Mouse (Mus musculus) kidney, embryonic 14.5 days (tissue): ENCODE data around the gene Fgd6. TPM values are rescaled to one million over a fixed set of nuclear protein-coding genes. Genes with fewer than 3 reads are reported as not detected.

Experiments
- ATAC-seq: fragments of 200-750 bp; cut with Nextera tagmentation; 2 replicates; pipeline ENCODE4 v1.8.0; 2017; ENCODE audit warnings: moderate number of reproducible peaks, mild to moderate bottlenecking, moderate TSS enrichment, moderate library complexity; ENCODE audit not compliant: low FRiP score, low TSS enrichment
- H3K27ac ChIP-seq: fragments of 300-500 bp; sonication (generic); 2 replicates; pipeline ENCODE4 v1.5.1; 2014; ENCODE audit warnings: low read depth, mild to moderate bottlenecking, low read length, moderate library complexity, mixed read lengths
- H3K27me3 ChIP-seq: fragments of 300-500 bp; sonication (generic); 2 replicates; pipeline ENCODE4 v1.6.1; 2014; ENCODE audit warnings: mild to moderate bottlenecking, low read length; ENCODE audit not compliant: control insufficient read depth, insufficient read depth
- H3K36me3 ChIP-seq: fragments of 300-500 bp; sonication (generic); 2 replicates; pipeline ENCODE4 v1.6.1; 2014; ENCODE audit warnings: low read length, mixed read lengths; ENCODE audit not compliant: control insufficient read depth, insufficient read depth
- H3K4me1 ChIP-seq: fragments of 300-500 bp; sonication (generic); 2 replicates; pipeline ENCODE4 v1.6.1; 2014; ENCODE audit warnings: low read length, mixed read lengths; ENCODE audit not compliant: control insufficient read depth, insufficient read depth
- H3K4me2 ChIP-seq: fragments of 300-500 bp; sonication (generic); replicated peaks from 2 replicates; pipeline ENCODE4 v1.6.1; 2014; ENCODE audit warnings: low read depth, mild to moderate bottlenecking, low read length
- H3K4me3 ChIP-seq: fragments of 300-500 bp; sonication (generic); 2 replicates; pipeline ENCODE4 v1.5.1; 2014; ENCODE audit warnings: mild to moderate bottlenecking, low read length
- H3K9ac ChIP-seq: fragments of 300-500 bp; sonication (generic); 2 replicates; pipeline ENCODE4 v1.6.1; 2014; ENCODE audit warnings: low read depth, mild to moderate bottlenecking, low read length, moderate library complexity
- H3K9me3 ChIP-seq: fragments of 300-500 bp; sonication (generic); 2 replicates; pipeline ENCODE4 v1.6.1; 2016; ENCODE audit warnings: low read length; ENCODE audit not compliant: control insufficient read depth
- WGBS: fragments of 180-500 bp; shearing (Covaris S2); extraction: QIAGEN DNeasy Blood & Tissue Kit; methylation state at CpG from one replicate; pipeline ENCODE4 v1.1.7; 2014; 5-methylcytosine and 5-hydroxymethylcytosine counted together
- polyA plus RNA-seq: library from polyadenylated mRNA; unstranded; fragments of >200 nt; fragmentation: Nextera tagmentation; extraction: Ambion mirVana; gene quantifications from 2 replicates; pipeline ENCODE4 v1.2.1, GENCODE M21; 2014

Fgd6 gene
- polyA plus RNA-seq, 1 experiment from 2014 or later, result 4.3 TPM

DNA sequence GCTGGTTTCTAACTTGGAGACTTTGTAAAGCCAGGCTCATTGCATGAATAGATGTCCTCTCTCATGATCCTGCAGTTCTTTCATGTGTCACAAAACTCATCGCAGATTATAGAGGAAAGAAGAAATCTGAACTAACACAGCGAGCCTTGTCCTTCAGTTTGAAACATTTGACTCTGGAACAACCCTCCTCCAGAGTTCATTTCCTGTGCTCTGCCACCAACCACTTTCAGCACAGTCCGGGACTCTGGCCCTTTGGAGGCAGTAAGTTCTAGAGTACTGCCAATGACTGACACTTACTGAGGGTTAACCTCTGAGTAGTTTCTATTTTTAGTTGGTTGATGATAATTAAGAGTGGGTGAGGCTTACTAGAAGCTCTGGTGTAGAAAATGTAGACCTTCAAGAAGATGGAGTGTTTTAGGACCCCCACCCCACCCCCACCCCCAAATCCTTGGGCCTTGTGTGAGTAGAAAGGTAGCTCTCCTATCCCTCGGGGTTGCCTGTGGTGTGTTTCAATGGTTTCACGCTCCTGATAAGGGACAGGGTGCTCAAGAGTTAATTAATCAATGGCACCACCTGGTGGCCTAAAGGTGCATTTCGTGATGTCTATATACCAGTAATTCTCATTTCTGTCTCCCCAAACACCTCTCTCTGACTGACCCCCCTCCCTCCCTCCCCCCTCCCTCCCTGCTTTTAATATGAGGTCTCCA, 80.2 kb downstream of the Fgd6 start:
- no peaks in the 10 kb centered on the region for H3K36me3 ChIP-seq
- no peak overlapping the region for H3K9ac ChIP-seq
- no peak overlapping the region for H3K27ac ChIP-seq
- no peaks in the 10 kb centered on the region for H3K27me3 ChIP-seq
- ATAC-seq, result peak; percentile 86
- H3K9me3 ChIP-seq, result no peaks in the 10 kb centered on the region
- 27% methylated on average over 6 of the region's 6 CpGs for WGBS
- no peak overlapping the region for H3K4me2 ChIP-seq
- no peaks in the 10 kb centered on the region for H3K4me1 ChIP-seq
- no peak overlapping the region for H3K4me3 ChIP-seq

DNA sequence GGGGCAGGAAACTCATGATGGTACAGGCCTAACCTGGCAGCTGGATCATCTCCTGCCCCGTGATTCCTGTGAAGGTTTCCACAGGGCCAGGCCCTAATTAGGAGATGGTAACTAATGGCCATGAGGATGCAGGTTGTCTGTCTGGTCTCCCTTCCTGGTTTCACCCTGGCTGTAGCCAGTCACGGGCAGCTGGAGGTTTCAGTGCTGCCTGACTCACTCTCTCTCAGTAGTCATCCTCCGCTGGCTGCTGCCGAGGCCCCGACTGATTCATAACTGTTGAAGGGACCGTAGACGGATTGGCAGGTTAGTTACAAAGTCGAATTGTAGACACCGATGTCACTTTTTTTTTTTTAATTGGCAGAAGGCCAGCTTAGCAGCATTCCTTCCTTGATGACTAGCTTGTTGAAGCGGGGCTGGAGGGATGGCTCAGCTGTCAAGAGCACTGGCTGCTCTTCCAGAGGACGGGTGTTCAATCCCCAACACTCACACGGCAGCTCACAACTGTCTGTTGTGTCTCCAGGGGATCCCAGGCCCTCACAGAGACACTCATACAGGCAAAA, 81.1 kb downstream of the Fgd6 start:
- H3K9ac ChIP-seq, result no peak overlapping the region
- no peaks in the 10 kb centered on the region for H3K36me3 ChIP-seq
- no peaks in the 10 kb centered on the region for H3K27me3 ChIP-seq
- H3K4me3 ChIP-seq, result no peak overlapping the region
- no peaks in the 10 kb centered on the region for H3K9me3 ChIP-seq
- no peak for ATAC-seq
- H3K4me2 ChIP-seq, result no peak overlapping the region
- H3K4me1 ChIP-seq, result no peaks in the 10 kb centered on the region
- 75% methylated on average over 12 of the region's 12 CpGs for WGBS
- H3K27ac ChIP-seq, result no peak overlapping the region

DNA sequence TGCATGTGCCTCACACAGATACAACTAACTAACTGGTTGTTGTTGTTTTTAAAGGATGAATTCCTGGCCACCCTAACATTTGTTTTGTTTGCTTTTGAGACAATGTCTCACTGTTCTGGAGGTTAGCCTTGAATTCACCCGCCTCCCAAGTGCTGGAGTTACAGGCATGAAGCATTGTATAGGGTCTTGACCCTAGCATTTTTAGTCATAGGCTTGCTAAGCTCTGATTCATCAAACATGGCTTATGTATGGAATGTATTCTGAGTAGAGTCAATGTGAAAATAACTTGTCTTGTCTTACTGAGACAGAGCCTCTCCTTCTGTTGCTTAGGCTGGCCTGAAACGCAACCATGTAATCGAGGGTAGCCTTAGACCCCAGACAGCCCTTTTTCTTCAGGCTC, 82.1 kb downstream of the Fgd6 start:
- H3K9ac ChIP-seq, result no peak overlapping the region
- H3K4me1 ChIP-seq, result no peaks in the 10 kb centered on the region
- no peak for ATAC-seq
- H3K9me3 ChIP-seq, result no peaks in the 10 kb centered on the region
- no peaks in the 10 kb centered on the region for H3K27me3 ChIP-seq
- no peak overlapping the region for H3K4me2 ChIP-seq
- H3K4me3 ChIP-seq, result no peak overlapping the region
- WGBS, result 90% methylated on average over 3 of the region's 3 CpGs
- no peak overlapping the region for H3K27ac ChIP-seq
- no peaks in the 10 kb centered on the region for H3K36me3 ChIP-seq

DNA sequence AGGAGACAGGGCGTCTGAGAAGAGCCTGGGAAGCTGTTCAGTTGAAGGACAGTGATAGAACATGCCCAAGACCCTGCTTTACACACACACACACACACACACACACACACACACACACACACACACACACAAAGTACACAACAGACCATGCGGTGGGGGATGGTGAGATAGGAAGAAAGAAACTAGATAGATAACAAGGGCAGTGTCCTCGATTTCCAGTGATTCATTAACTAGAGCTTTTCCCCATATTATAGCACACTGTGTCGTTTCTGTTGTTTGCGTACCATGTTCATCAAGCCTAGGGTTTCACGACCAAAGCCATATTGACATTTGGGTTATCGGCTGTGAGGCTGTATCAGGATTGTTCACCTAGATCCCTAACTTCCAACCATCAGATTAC, 83.2 kb downstream of the Fgd6 start:
- H3K36me3 ChIP-seq, result no peaks in the 10 kb centered on the region
- no peak overlapping the region for H3K27ac ChIP-seq
- H3K4me2 ChIP-seq, result no peak overlapping the region
- 89% methylated on average over 7 of the region's 7 CpGs for WGBS
- no peak overlapping the region for H3K9ac ChIP-seq
- H3K9me3 ChIP-seq, result no peaks in the 10 kb centered on the region
- no peaks in the 10 kb centered on the region for H3K27me3 ChIP-seq
- H3K4me3 ChIP-seq, result no peak overlapping the region
- ATAC-seq, result no peak
- no peaks in the 10 kb centered on the region for H3K4me1 ChIP-seq

DNA sequence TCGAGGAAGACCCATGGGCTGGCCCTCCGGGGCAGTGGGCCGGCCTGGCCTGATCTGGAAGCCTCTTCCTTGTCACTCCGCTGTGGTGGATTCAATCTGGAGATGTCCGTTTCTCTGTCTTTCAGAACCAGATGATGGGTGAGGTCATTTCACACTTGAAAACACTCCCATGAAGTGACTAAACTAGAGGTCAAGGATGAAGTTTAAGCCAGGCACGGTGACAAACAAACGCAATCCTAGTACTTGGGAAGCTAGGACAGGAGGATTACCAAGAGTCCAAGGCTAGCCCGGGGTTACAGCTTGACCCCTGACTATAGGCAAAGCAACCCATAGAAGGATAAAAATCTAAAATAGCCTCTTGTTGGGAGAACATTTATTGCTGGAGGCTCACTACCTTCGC, 84.9 kb downstream of the Fgd6 start:
- H3K36me3 ChIP-seq, result no peaks in the 10 kb centered on the region
- H3K27ac ChIP-seq, result no peak overlapping the region
- no peak overlapping the region for H3K4me2 ChIP-seq
- H3K4me3 ChIP-seq, result no peak overlapping the region
- H3K9ac ChIP-seq, result no peak overlapping the region
- 91% methylated on average over 9 of the region's 9 CpGs for WGBS
- no peaks in the 10 kb centered on the region for H3K9me3 ChIP-seq
- no peak for ATAC-seq
- H3K4me1 ChIP-seq, result no peaks in the 10 kb centered on the region
- no peaks in the 10 kb centered on the region for H3K27me3 ChIP-seq

DNA sequence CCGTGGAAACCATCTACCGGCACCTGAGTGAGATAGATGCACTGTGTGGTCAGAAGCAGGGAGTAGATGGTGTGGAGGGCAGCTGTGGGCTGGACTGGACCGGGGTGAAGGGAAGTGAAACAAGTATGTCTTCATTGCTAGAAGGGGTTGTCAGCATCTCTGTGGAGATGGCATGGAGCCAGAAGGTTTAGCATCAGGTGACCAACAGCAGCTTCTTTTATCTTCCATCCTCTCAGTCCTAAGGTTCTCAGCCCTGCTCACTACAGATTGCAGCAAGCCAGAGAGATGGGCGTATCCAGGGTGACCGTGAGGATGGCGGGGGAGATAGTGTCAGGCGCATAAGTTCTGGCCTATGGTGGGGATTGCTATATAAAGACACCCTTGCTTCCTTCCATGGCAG, 86.8 kb downstream of the Fgd6 start:
- 93% methylated on average over 7 of the region's 7 CpGs for WGBS
- H3K4me3 ChIP-seq, result no peak overlapping the region
- no peaks in the 10 kb centered on the region for H3K27me3 ChIP-seq
- no peaks in the 10 kb centered on the region for H3K36me3 ChIP-seq
- H3K9ac ChIP-seq, result no peak overlapping the region
- ATAC-seq, result no peak
- H3K27ac ChIP-seq, result no peak overlapping the region
- H3K4me1 ChIP-seq, result no peaks in the 10 kb centered on the region
- H3K9me3 ChIP-seq, result no peaks in the 10 kb centered on the region
- H3K4me2 ChIP-seq, result no peak overlapping the region

DNA sequence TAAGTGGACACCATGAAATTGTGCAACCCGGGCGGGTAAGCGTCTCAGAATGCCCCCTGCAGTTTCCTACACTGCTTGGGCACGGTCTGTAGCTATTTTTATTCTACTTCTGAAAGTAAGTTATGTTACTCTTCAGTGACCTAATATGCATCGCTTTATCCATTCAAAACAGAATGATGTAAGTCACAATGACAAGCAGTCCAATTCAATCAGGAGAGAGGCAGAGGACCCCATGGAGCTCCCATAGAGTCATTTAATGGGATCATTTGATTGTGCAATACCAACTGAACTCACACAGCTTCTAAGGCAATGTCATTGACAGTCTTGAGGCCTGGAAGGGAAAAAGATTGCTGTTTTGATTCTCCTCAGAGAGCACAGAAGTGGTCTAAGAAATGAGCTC, 87.8 kb downstream of the Fgd6 start:
- no peaks in the 10 kb centered on the region for H3K9me3 ChIP-seq
- H3K9ac ChIP-seq, result no peak overlapping the region
- ATAC-seq, result no peak
- no peaks in the 10 kb centered on the region for H3K27me3 ChIP-seq
- 95% methylated on average over 5 of the region's 5 CpGs for WGBS
- H3K4me2 ChIP-seq, result no peak overlapping the region
- H3K4me3 ChIP-seq, result no peak overlapping the region
- H3K27ac ChIP-seq, result no peak overlapping the region
- H3K36me3 ChIP-seq, result no peaks in the 10 kb centered on the region
- no peaks in the 10 kb centered on the region for H3K4me1 ChIP-seq

DNA sequence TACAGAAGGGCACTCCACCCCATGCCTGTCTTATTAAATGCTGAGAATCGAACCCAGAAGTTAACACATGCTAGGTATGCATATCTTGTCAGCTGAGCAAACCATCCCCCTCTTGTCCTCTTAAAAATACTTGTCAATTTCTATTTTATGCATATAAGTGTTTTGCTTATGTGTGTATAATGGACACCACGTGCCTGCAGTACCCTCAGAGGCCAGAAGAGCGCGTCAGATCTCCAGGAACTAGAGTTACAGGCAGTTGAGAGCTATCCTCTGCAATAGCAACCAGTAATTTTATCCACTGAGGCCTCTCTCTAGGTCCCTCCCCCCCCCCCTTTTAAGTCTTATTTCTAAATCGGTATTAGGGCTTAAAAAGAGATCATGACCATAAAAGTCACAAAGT, 88.6 kb downstream of the Fgd6 start:
- Histone ChIP-seq H3K9ac (no peak overlapping the region), H3K27me3 (no peaks in the 10 kb centered on the region), H3K4me3 (no peak overlapping the region), H3K27ac (no peak overlapping the region), H3K4me1 (no peaks in the 10 kb centered on the region), H3K36me3 (no peaks in the 10 kb centered on the region), H3K4me2 (no peak overlapping the region), H3K9me3 (no peaks in the 10 kb centered on the region)
- WGBS, result 81% methylated on average over 5 of the region's 5 CpGs
- ATAC-seq, result no peak

DNA sequence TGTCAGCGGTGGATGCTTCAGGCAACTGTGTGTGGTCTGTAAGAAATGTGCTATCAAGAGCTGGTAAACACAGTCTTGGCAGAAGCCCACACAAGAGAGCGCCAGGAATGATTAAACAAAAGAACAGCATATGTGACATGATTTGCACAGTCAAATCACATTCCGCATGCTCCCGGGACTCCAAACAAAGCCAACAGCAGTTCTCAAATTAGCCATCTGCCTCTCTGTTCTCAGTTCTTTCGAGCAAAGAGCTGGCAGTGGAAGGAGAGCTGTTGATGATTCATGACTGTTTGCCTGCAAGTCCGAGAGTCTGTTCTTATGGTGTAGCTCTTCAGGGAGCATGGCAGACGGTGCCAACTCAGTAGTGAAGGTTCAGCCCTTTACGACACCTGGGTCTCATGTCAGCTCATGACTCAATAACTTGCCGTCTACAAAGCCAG, 93.9 kb downstream of the Fgd6 start:
- H3K4me2 ChIP-seq, result no peak overlapping the region
- no peak overlapping the region for H3K4me3 ChIP-seq
- H3K9me3 ChIP-seq, result no peaks in the 10 kb centered on the region
- no peaks in the 10 kb centered on the region for H3K36me3 ChIP-seq
- no peaks in the 10 kb centered on the region for H3K4me1 ChIP-seq
- H3K27ac ChIP-seq, result no peak overlapping the region
- WGBS, result 66% methylated on average over 9 of the region's 9 CpGs
- no peak; the same call in 1 of the 2 replicates for ATAC-seq
- H3K9ac ChIP-seq, result no peak overlapping the region
- no peaks in the 10 kb centered on the region for H3K27me3 ChIP-seq
